Mouse (Mus musculus): Measurements from ENCODE around the gene Ppm1d. TPM values are rescaled to one million over a fixed set of nuclear protein-coding genes. Genes with fewer than 3 reads are reported as not detected.
A peak's percentile ranks its signal among the peaks of the same experiment; 100 is the strongest.

The Ppm1d gene
- polyA plus RNA-seq, 1 experiment from 2014 or later = 28.1 TPM

GRCm38 (mm10) chr11:85281219-85281878, 29.7 kb upstream of the Ppm1d start:
- no peaks in the 10 kb centered on the region for H3K27me3 ChIP-seq (ENCODE audit: control insufficient read depth, insufficient read depth, low read length)
- H3K9me3 ChIP-seq (ENCODE audit: control insufficient read depth, low read length) = no peaks in the 10 kb centered on the region
- H3K4me2 ChIP-seq (ENCODE audit: low read depth, severe bottlenecking) = no peak overlapping the region
- no peaks in the 10 kb centered on the region for H3K36me3 ChIP-seq (ENCODE audit: control insufficient read depth, insufficient read depth, low read length)
- H3K27ac ChIP-seq (replicated peaks; ENCODE audit: low read depth, low read length) = no peak overlapping the region
- ATAC-seq (ENCODE audit: insufficient number of reproducible peaks, low FRiP score, low TSS enrichment, low read depth) = no peak
- WGBS = 79% methylated on average over 15 of the region's 15 CpGs
- DNase-seq (ENCODE audit: low spot score) = no peak
- H3K4me3 ChIP-seq (ENCODE audit: low read depth, low read length) = no peak overlapping the region
- H3K9ac ChIP-seq (ENCODE audit: low read length) = no peak overlapping the region
- 0 out of 2 replicates have a peak, but pooled peaks cover 3% of the 10 kb centered on the region for H3K4me1 ChIP-seq (ENCODE audit: control insufficient read depth, insufficient read depth, low read length)

DNA sequence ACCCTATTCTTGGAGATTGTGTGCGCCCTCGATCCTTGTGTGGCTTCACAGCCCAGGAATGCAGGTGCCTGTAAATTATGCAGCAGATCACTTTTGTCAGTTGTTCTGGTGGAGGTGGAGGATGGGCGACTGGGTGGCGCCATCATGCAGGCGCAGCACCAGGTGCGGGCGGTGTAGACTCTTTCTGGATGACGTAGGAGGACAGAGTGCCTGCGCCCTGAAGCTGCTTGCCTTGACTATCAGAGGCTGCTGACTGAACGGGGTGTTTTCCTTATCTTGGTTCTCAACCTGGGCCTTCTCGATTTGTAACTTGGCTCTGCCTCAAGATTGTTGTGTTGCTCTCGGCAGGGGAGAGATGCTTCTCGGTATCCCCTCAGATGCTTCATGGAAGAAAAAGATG, 13.1 kb upstream of the Ppm1d start:
- Histone ChIP-seq H3K27me3 (ENCODE audit: control insufficient read depth, insufficient read depth, low read length) (no peaks in the 10 kb centered on the region), H3K27ac (replicated peaks; ENCODE audit: low read depth, low read length) (no peak overlapping the region), H3K9ac (ENCODE audit: low read length) (no peak overlapping the region), H3K4me3 (ENCODE audit: low read depth, low read length) (no peak overlapping the region), H3K9me3 (ENCODE audit: control insufficient read depth, low read length) (no peaks in the 10 kb centered on the region), H3K4me2 (ENCODE audit: low read depth, severe bottlenecking) (no peak overlapping the region), H3K36me3 (ENCODE audit: control insufficient read depth, insufficient read depth, low read length) (no peaks in the 10 kb centered on the region), H3K4me1 (ENCODE audit: control insufficient read depth, insufficient read depth, low read length) (no peaks in the 10 kb centered on the region)
- no peak for ATAC-seq (ENCODE audit: insufficient number of reproducible peaks, low FRiP score, low TSS enrichment, low read depth)
- DNase-seq (ENCODE audit: low spot score) = no peak
- WGBS = 82% methylated on average over 13 of the region's 13 CpGs

DNA sequence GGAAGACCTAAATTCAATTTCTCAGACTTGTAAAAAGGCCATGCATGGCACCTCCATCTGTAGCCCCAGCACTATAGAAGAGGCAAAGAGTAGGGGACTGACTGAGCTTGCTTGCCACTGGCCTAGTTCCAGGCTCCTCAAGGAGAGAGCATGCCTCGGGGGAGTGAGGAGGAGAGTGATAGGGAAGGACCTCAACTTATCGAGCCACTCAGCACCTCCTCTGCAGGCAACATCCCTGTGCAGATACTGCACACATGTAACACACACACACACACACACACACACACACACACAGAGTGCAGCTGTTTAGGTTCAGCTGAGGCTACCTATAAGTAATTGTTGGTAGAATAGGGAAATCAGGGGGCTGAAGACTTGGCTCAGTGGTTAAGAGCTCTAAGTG, 11.2 kb upstream of the Ppm1d start:
- Histone ChIP-seq H3K36me3 (ENCODE audit: control insufficient read depth, insufficient read depth, low read length) (no peaks in the 10 kb centered on the region), H3K27me3 (ENCODE audit: control insufficient read depth, insufficient read depth, low read length) (no peaks in the 10 kb centered on the region), H3K4me1 (ENCODE audit: control insufficient read depth, insufficient read depth, low read length) (no peaks in the 10 kb centered on the region), H3K9ac (ENCODE audit: low read length) (no peak overlapping the region), H3K27ac (replicated peaks; ENCODE audit: low read depth, low read length) (no peak overlapping the region), H3K9me3 (ENCODE audit: control insufficient read depth, low read length) (no peaks in the 10 kb centered on the region), H3K4me2 (ENCODE audit: low read depth, severe bottlenecking) (no peak overlapping the region), H3K4me3 (ENCODE audit: low read depth, low read length) (no peak overlapping the region)
- DNase-seq (ENCODE audit: low spot score) = no peak
- no peak for ATAC-seq (ENCODE audit: insufficient number of reproducible peaks, low FRiP score, low TSS enrichment, low read depth)
- 77% methylated on average over 2 of the region's 2 CpGs for WGBS

GRCm38 (mm10) chr11:85301161-85301560, 9.9 kb upstream of the Ppm1d start:
- no peaks in the 10 kb centered on the region for H3K27me3 ChIP-seq (ENCODE audit: control insufficient read depth, insufficient read depth, low read length)
- no peak overlapping the region for H3K27ac ChIP-seq (replicated peaks; ENCODE audit: low read depth, low read length)
- H3K4me1 ChIP-seq (ENCODE audit: control insufficient read depth, insufficient read depth, low read length) = no peaks in the 10 kb centered on the region
- no peaks in the 10 kb centered on the region for H3K36me3 ChIP-seq (ENCODE audit: control insufficient read depth, insufficient read depth, low read length)
- no peak overlapping the region for H3K4me2 ChIP-seq (ENCODE audit: low read depth, severe bottlenecking)
- 90% methylated on average over 3 of the region's 3 CpGs for WGBS
- no peak overlapping the region for H3K9ac ChIP-seq (ENCODE audit: low read length)
- H3K9me3 ChIP-seq (ENCODE audit: control insufficient read depth, low read length) = no peaks in the 10 kb centered on the region
- no peak for ATAC-seq (ENCODE audit: insufficient number of reproducible peaks, low FRiP score, low TSS enrichment, low read depth)
- DNase-seq (ENCODE audit: low spot score) = no peak
- H3K4me3 ChIP-seq (ENCODE audit: low read depth, low read length) = no peak overlapping the region

DNA sequence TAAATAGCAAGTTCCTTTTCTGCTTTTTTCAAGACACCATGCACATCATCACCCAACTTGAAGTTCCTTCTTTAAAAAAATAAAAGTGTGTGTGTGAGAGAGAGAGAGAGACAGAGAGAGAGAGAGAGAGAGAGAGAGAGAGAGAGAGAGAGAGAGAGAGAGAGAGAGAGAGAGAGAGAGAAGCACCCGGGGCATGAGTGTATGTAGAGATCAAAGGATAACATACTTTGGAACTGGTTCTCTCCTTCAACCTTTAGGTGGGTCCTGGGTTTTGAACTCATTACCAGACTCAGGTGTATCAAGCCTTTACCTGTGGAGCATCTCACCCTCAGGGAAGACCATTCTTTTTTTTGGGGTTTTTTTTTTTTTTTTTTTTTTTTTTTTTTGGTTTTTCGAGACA, 9.2 kb upstream of the Ppm1d start:
- 72% methylated on average over 2 of the region's 2 CpGs for WGBS
- Histone ChIP-seq H3K9me3 (ENCODE audit: control insufficient read depth, low read length) (no peaks in the 10 kb centered on the region), H3K4me2 (ENCODE audit: low read depth, severe bottlenecking) (no peak overlapping the region), H3K27ac (replicated peaks; ENCODE audit: low read depth, low read length) (no peak overlapping the region), H3K4me1 (ENCODE audit: control insufficient read depth, insufficient read depth, low read length) (no peaks in the 10 kb centered on the region), H3K27me3 (ENCODE audit: control insufficient read depth, insufficient read depth, low read length) (no peaks in the 10 kb centered on the region), H3K4me3 (ENCODE audit: low read depth, low read length) (no peak overlapping the region), H3K9ac (ENCODE audit: low read length) (no peak overlapping the region), H3K36me3 (ENCODE audit: control insufficient read depth, insufficient read depth, low read length) (no peaks in the 10 kb centered on the region)
- no peak for ATAC-seq (ENCODE audit: insufficient number of reproducible peaks, low FRiP score, low TSS enrichment, low read depth)
- DNase-seq (ENCODE audit: low spot score) = no peak

DNA sequence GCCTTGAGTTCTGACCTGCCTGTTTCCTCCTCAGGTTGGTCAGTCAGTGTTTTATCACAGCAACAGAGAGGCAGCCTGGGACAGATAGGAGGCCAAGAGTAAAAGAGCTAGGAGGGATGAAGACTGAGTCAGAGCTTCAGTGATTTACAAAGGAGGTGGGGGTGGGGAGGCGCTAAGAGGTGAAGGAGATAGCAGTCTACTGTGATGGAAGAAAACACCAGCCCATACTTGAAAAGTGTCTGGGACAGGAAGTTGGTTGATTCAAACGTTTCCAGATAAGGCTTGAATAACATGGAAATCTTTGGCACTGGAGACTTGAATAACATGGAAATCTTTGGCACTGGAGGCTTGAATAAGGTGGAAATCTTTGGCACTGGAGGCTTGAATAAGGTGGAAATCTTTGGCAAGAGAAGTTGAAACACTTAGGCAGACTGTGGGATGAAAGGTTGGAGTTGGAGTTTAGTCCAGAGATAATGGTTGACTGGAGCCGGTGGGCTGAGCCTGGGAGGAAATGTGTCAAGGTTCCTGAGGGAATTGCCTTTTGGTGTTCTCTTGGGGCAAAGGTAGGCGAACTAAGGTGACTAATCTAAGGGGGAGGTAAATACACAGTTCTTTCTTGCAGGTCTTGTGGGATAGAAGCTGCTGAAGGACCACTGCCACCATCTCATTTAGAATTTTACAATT, 4.3 kb upstream of the Ppm1d start:
- no peaks in the 10 kb centered on the region for H3K9me3 ChIP-seq (ENCODE audit: control insufficient read depth, low read length)
- no peaks in the 10 kb centered on the region for H3K27me3 ChIP-seq (ENCODE audit: control insufficient read depth, insufficient read depth, low read length)
- no peak for ATAC-seq (ENCODE audit: insufficient number of reproducible peaks, low FRiP score, low TSS enrichment, low read depth)
- DNase-seq (ENCODE audit: low spot score) = no peak
- H3K27ac ChIP-seq (replicated peaks; ENCODE audit: low read depth, low read length) = no peak overlapping the region
- H3K36me3 ChIP-seq (ENCODE audit: control insufficient read depth, insufficient read depth, low read length) = no peaks in the 10 kb centered on the region
- whole genome bisulfite sequencing = 55% methylated on average over 4 of the region's 4 CpGs
- H3K4me1 ChIP-seq (ENCODE audit: control insufficient read depth, insufficient read depth, low read length) = no peaks in the 10 kb centered on the region
- H3K4me3 ChIP-seq (ENCODE audit: low read depth, low read length) = no peak overlapping the region
- H3K4me2 ChIP-seq (ENCODE audit: low read depth, severe bottlenecking) = no peak overlapping the region
- no peak overlapping the region for H3K9ac ChIP-seq (ENCODE audit: low read length)

- Histone ChIP-seq H3K4me1 (ENCODE audit: control insufficient read depth, insufficient read depth, low read length) (peaks cover 4% of the 10 kb centered on the region), H3K36me3 (ENCODE audit: control insufficient read depth, insufficient read depth, low read length) (no peaks in the 10 kb centered on the region), H3K27ac (replicated peaks; ENCODE audit: low read depth, low read length) (no peak overlapping the region), H3K9me3 (ENCODE audit: control insufficient read depth, low read length) (no peaks in the 10 kb centered on the region), H3K4me2 (ENCODE audit: low read depth, severe bottlenecking) (no peak overlapping the region), H3K4me3 (ENCODE audit: low read depth, low read length) (no peak overlapping the region), H3K27me3 (ENCODE audit: control insufficient read depth, insufficient read depth, low read length) (no peaks in the 10 kb centered on the region), H3K9ac (ENCODE audit: low read length) (no peak overlapping the region)
- DNase-seq (ENCODE audit: low spot score) (no peak), ATAC-seq (ENCODE audit: insufficient number of reproducible peaks, low FRiP score, low TSS enrichment, low read depth) (no peak)
- WGBS = 83% methylated on average over 2 of the region's 2 CpGs
These were observed 2.2 kb upstream of the Ppm1d start for GRCm38 (mm10) chr11:85308799-85309198.

DNA sequence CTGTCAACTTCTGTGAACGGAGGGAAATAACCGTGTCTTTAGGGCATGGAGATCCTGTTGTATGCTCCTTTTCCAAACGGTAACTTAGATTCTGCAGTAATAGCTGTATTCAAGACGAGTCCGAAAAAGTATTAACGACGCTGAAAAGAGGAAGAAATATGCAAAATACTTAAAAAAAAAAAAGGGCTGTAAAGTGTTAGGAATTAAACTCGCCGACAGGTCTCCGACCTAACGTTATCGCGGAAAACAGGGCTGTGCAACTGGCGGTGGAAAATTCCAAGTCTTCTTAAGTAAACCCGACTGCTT, 684 bp upstream of the Ppm1d start:
- Histone ChIP-seq H3K4me3 (ENCODE audit: low read depth, low read length) (peak overlapping the region; percentile 91), H3K27ac (replicated peaks; ENCODE audit: low read depth, low read length) (peak overlapping the region; percentile 43), H3K27me3 (ENCODE audit: control insufficient read depth, insufficient read depth, low read length) (no peaks in the 10 kb centered on the region), H3K36me3 (ENCODE audit: control insufficient read depth, insufficient read depth, low read length) (peaks cover 5% of the 10 kb centered on the region; the same call in 1 of the 2 replicates), H3K9ac (ENCODE audit: low read length) (peak overlapping the region; percentile 68), H3K9me3 (ENCODE audit: control insufficient read depth, low read length) (no peaks in the 10 kb centered on the region), H3K4me1 (ENCODE audit: control insufficient read depth, insufficient read depth, low read length) (peaks cover 4% of the 10 kb centered on the region), H3K4me2 (ENCODE audit: low read depth, severe bottlenecking) (peak overlapping the region; percentile 80)
- no peak for ATAC-seq (ENCODE audit: insufficient number of reproducible peaks, low FRiP score, low TSS enrichment, low read depth)
- WGBS = 2% methylated on average over 15 of the region's 15 CpGs
- no peak for DNase-seq (ENCODE audit: low spot score)
